Mouse (Mus musculus) embryonic facial prominence, embryonic 14.5 days (tissue): ENCODE measurements at regions not wholly inside any gene's neighbourhood (a gene's known extent, or its start where the extent isn't known, plus 50 kb on each side); places are given as distances from the start of the nearest gene placed in this dataset.

Experiments
- ATAC-seq: fragments of 200-750 bp; cut with Nextera tagmentation; 2 replicates; pipeline ENCODE4 v1.8.0; 2017; ENCODE audit warnings: low read depth, moderate number of reproducible peaks, moderate TSS enrichment
- DNase-seq: peaks from one replicate; pipeline ENCODE4 v3.0.0-alpha.2; 2015; ENCODE audit warnings: low spot score
- H3K27ac ChIP-seq: fragments of 300-500 bp; sonication (generic); replicated peaks from 2 replicates; pipeline ENCODE4 v1.5.1; 2014; ENCODE audit warnings: low read depth, mild to moderate bottlenecking, low read length, moderate library complexity
- H3K27me3 ChIP-seq: fragments of 300-500 bp; sonication (generic); replicated peaks from 2 replicates; pipeline ENCODE4 v1.6.1; 2014; ENCODE audit warnings: low read length; ENCODE audit not compliant: control insufficient read depth, insufficient read depth
- H3K36me3 ChIP-seq: fragments of 300-500 bp; sonication (generic); 2 replicates; pipeline ENCODE4 v1.6.1; 2014; ENCODE audit warnings: low read length, mixed read lengths; ENCODE audit not compliant: control insufficient read depth, insufficient read depth
- H3K4me1 ChIP-seq: fragments of 300-500 bp; sonication (generic); 2 replicates; pipeline ENCODE4 v1.6.1; 2014; ENCODE audit warnings: antibody characterized with exemption, low read length; ENCODE audit not compliant: control insufficient read depth, insufficient read depth
- H3K4me2 ChIP-seq: fragments of 300-500 bp; sonication (generic); 2 replicates; pipeline ENCODE4 v1.6.1; 2014; ENCODE audit warnings: low read depth, mild to moderate bottlenecking, low read length, moderate library complexity, mixed read lengths
- H3K4me3 ChIP-seq: fragments of 300-500 bp; sonication (generic); 2 replicates; pipeline ENCODE4 v1.5.1; 2014; ENCODE audit warnings: low read depth, mild to moderate bottlenecking, low read length
- H3K9ac ChIP-seq: fragments of 300-500 bp; sonication (generic); 2 replicates; pipeline ENCODE4 v1.6.1; 2014; ENCODE audit warnings: low read depth, mild to moderate bottlenecking, low read length, moderate library complexity, mixed read lengths
- H3K9me3 ChIP-seq: fragments of 300-500 bp; sonication (generic); 2 replicates; pipeline ENCODE4 v1.6.1; 2016; ENCODE audit warnings: low read length; ENCODE audit not compliant: control insufficient read depth
- WGBS: fragments of 180-500 bp; shearing (Covaris S2); extraction: QIAGEN DNeasy Blood & Tissue Kit; methylation state at CpG from one replicate; pipeline ENCODE4 v1.1.7; 2014; 5-methylcytosine and 5-hydroxymethylcytosine counted together

GRCm38 (mm10) chr15:72331262-72331661 is 1503.1 kb upstream of the Gm6569 start:
- Histone ChIP-seq H3K9ac (no peak overlapping the region), H3K36me3 (no peaks in the 10 kb centered on the region), H3K9me3 (no peaks in the 10 kb centered on the region), H3K27me3 (no peaks in the 10 kb centered on the region), H3K4me2 (no peak overlapping the region), H3K4me1 (no peaks in the 10 kb centered on the region), H3K27ac (no peak overlapping the region), H3K4me3 (no peak overlapping the region)
- ATAC-seq (no peak), DNase-seq (no peak)
- 75% methylated on average over 4 of the region's 4 CpGs for WGBS

- Histone ChIP-seq H3K4me2 (no peak overlapping the region), H3K4me1 (no peaks in the 10 kb centered on the region), H3K27ac (no peak overlapping the region), H3K27me3 (no peaks in the 10 kb centered on the region), H3K9me3 (no peaks in the 10 kb centered on the region), H3K36me3 (no peaks in the 10 kb centered on the region), H3K9ac (no peak overlapping the region), H3K4me3 (no peak overlapping the region)
- no peak for ATAC-seq
- DNase-seq: no peak
- WGBS: 80% methylated on average over 4 of the region's 4 CpGs
Observed at GRCm38 (mm10) chr15:72334497-72334896, 1499.9 kb upstream of the Gm6569 start.

GRCm38 (mm10) chr15:72339629-72340028 is 1494.7 kb upstream of the Gm6569 start:
- no peaks in the 10 kb centered on the region for H3K36me3 ChIP-seq
- no peaks in the 10 kb centered on the region for H3K27me3 ChIP-seq
- H3K4me2 ChIP-seq: no peak overlapping the region
- H3K9ac ChIP-seq: no peak overlapping the region
- no peak overlapping the region for H3K27ac ChIP-seq
- 44% methylated on average over 1 of the region's 1 CpGs for WGBS
- DNase-seq (no peak), ATAC-seq (no peak)
- no peak overlapping the region for H3K4me3 ChIP-seq
- no peaks in the 10 kb centered on the region for H3K9me3 ChIP-seq
- no peaks in the 10 kb centered on the region for H3K4me1 ChIP-seq

DNA sequence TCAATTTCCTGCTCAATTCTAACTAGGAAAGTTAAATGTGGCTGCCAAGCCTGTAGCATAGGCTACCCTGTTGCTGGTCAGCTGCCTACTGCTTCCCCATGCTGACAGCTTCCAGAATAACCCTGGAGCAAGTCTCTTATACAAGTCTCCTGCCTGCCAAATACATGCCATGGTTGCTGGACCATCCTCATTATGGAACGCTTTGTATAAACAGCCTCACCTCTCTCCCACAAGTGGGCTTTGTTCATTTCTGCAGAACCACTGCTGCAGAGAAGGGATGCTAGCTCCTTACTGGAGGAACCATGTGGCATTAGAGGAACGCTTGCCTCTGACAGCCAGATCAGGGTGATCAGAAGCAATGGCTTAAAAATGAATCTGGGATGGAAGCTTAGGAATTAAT is 1492.4 kb upstream of the Gm6569 start:
- Histone ChIP-seq H3K4me2 (no peak overlapping the region), H3K36me3 (no peaks in the 10 kb centered on the region), H3K27me3 (no peaks in the 10 kb centered on the region), H3K4me1 (no peaks in the 10 kb centered on the region), H3K9ac (no peak overlapping the region), H3K27ac (no peak overlapping the region), H3K4me3 (no peak overlapping the region), H3K9me3 (no peaks in the 10 kb centered on the region)
- ATAC-seq: no peak
- WGBS: 46% methylated on average over 2 of the region's 2 CpGs
- no peak for DNase-seq

DNA sequence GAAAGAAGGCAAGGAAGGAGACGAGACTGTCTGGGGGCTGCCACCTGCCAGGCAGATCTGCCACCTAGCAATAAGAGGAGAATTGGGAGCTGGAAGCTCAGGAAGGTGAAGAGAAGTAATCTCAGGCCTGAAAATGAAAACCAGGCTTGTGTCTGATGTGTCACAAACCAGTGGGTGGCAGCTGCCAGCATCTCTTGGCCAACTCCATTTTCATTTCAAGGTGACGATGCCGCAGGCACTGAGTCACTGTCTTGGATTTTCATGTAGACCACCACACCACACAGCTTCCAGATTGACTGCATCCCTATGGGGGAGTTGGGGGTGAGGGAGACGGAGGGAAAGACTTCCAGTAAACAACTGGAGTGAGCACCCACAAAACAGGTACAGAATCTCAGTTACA is 1491.9 kb upstream of the Gm6569 start:
- Histone ChIP-seq H3K27ac (no peak overlapping the region), H3K9me3 (no peaks in the 10 kb centered on the region), H3K9ac (no peak overlapping the region), H3K36me3 (no peaks in the 10 kb centered on the region), H3K4me1 (no peaks in the 10 kb centered on the region), H3K4me3 (no peak overlapping the region), H3K4me2 (no peak overlapping the region), H3K27me3 (no peaks in the 10 kb centered on the region)
- DNase-seq (no peak), ATAC-seq (no peak)
- WGBS: 82% methylated on average over 4 of the region's 4 CpGs

GRCm38 (mm10) chr15:72343794-72344193 is 1490.6 kb upstream of the Gm6569 start:
- no peaks in the 10 kb centered on the region for H3K27me3 ChIP-seq
- no peak overlapping the region for H3K4me2 ChIP-seq
- no peaks in the 10 kb centered on the region for H3K9me3 ChIP-seq
- DNase-seq (no peak), ATAC-seq (no peak)
- H3K9ac ChIP-seq: no peak overlapping the region
- no peaks in the 10 kb centered on the region for H3K4me1 ChIP-seq
- no peak overlapping the region for H3K4me3 ChIP-seq
- H3K36me3 ChIP-seq: no peaks in the 10 kb centered on the region
- H3K27ac ChIP-seq: no peak overlapping the region

DNA sequence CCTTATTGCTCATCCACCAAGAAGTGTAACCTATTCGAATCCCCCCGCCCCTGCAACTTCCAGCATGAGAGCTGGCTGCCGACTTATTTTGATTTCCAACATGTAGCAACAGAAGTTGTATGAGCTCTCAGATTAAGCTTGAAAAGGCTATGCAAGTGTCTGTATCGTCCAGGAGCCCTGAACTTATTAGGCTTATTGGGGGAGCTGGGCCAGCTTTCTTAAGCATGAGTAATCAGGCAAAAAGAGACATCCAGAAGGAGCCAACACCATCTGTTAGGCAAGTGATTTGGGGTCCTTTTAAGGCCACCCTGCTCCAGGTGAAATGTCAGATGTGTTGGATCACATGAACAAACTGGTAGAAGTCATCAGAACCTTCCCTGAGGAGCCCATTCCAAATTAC is 1481.0 kb upstream of the Gm6569 start:
- H3K4me2 ChIP-seq: no peak overlapping the region
- no peak overlapping the region for H3K27ac ChIP-seq
- H3K9me3 ChIP-seq: no peaks in the 10 kb centered on the region
- H3K27me3 ChIP-seq: no peaks in the 10 kb centered on the region
- H3K4me3 ChIP-seq: no peak overlapping the region
- H3K36me3 ChIP-seq: no peaks in the 10 kb centered on the region
- DNase-seq (no peak), ATAC-seq (no peak)
- 78% methylated on average over 4 of the region's 4 CpGs for WGBS
- H3K9ac ChIP-seq: no peak overlapping the region
- no peaks in the 10 kb centered on the region for H3K4me1 ChIP-seq

GRCm38 (mm10) chr15:72355626-72356025 is 1478.7 kb upstream of the Gm6569 start:
- Histone ChIP-seq H3K9me3 (no peaks in the 10 kb centered on the region), H3K4me3 (no peak overlapping the region), H3K27me3 (no peaks in the 10 kb centered on the region), H3K36me3 (no peaks in the 10 kb centered on the region), H3K27ac (no peak overlapping the region), H3K4me2 (no peak overlapping the region), H3K4me1 (no peaks in the 10 kb centered on the region), H3K9ac (no peak overlapping the region)
- DNase-seq (no peak), ATAC-seq (no peak)

DNA sequence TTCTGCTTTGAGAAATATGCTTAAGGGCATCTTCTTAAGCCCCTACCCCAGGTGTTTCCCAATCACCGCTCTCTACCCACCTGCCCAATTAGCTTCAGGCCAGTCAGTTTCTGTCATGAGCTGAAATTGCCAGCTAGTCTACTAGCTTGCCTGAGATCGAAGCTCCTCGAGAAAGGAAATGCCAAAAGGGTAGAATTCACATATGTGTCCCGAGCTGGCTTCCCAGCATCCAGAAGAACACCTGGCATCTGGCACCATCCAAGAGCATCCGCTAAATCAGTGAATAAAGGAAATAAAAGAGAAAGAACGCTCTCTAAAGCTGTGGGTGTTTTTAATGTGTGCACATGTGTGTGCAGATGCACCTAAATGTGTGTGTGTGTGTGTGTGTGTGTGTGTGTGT is 1474.7 kb upstream of the Gm6569 start:
- Histone ChIP-seq H3K9me3 (no peaks in the 10 kb centered on the region), H3K4me2 (no peak overlapping the region), H3K4me3 (no peak overlapping the region), H3K9ac (no peak overlapping the region), H3K27ac (no peak overlapping the region), H3K4me1 (no peaks in the 10 kb centered on the region), H3K36me3 (no peaks in the 10 kb centered on the region), H3K27me3 (no peaks in the 10 kb centered on the region)
- ATAC-seq: no peak
- DNase-seq: no peak
- WGBS: 73% methylated on average over 6 of the region's 6 CpGs
